Mouse (Mus musculus) gonadal fat pad, adult 2 months (tissue): ENCODE measurements at regions not wholly inside any gene's neighbourhood (a gene's known extent, or its start where the extent isn't known, plus 50 kb on each side); places are given as distances from the start of the nearest gene placed in this dataset.

Experiments
- DNase-seq: peaks from one replicate; pipeline ENCODE4 v3.0.0-alpha.2; 2012; ENCODE audit warnings: low read depth

GRCm38 (mm10) chr5:42364116-42364515 is 296.4 kb downstream of the Gm16223 start:
- no peak for DNase-seq

GRCm38 (mm10) chr5:42387959-42388358 is 320.2 kb downstream of the Gm16223 start:
- no peak for DNase-seq

GRCm38 (mm10) chr5:42396695-42397094 is 328.9 kb downstream of the Gm16223 start:
- no peak for DNase-seq

GRCm38 (mm10) chr5:42409981-42410380 is 342.2 kb downstream of the Gm16223 start:
- no peak for DNase-seq

- DNase-seq = no peak
Measured at GRCm38 (mm10) chr5:42412296-42412695, 344.5 kb downstream of the Gm16223 start.

DNA sequence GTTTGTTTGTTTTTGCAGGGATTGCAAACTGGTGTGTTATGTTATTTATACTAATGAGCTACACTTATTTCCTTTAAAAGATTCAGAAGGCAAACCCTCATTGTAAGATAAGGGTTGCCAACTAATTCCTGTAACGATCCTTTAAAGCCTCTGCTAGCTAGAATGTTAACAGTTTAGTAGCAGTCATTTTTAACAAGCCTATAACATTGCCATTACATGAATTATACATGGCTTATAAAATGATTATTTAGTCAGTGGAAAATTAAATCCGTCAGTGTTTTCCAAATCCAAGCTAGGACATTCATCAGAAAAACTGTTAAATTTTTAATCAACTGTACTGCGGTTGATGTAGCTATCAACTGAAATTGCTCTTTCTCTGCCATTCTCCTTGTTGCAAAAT is 358.1 kb downstream of the Gm16223 start:
- no peak for DNase-seq

- no peak for DNase-seq
Measured at GRCm38 (mm10) chr5:42433147-42433546, 365.4 kb downstream of the Gm16223 start.

GRCm38 (mm10) chr5:42448644-42449043 is 380.9 kb downstream of the Gm16223 start:
- no peak for DNase-seq

- no peak for DNase-seq
Measured at GRCm38 (mm10) chr5:42449581-42449980, 381.8 kb downstream of the Gm16223 start.

DNA sequence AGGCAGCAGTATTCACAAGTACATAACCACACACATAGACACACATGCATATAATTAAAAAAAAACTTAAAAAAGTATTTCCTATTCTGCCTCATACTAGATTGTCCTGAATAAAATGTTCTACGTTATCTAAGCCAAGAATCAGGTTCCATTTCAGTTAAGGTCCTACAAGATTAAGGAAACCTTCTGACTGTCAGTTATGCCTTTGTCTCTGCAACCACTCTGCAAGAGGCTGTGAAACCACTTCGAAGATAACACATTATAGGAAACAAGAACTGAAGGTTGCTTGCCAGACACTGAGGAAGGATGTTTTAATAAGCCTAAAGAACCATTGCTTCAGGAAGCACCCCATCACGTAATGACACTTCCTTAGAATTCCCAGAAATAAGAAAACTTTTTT is 385.9 kb downstream of the Gm16223 start:
- no peak for DNase-seq

- DNase-seq = no peak
Measured at GRCm38 (mm10) chr5:42461195-42461594, 393.4 kb downstream of the Gm16223 start.

- no peak for DNase-seq
Measured at GRCm38 (mm10) chr5:42464814-42465213, 397.1 kb downstream of the Gm16223 start.

GRCm38 (mm10) chr5:42473493-42473892 is 405.7 kb downstream of the Gm16223 start:
- DNase-seq = no peak

GRCm38 (mm10) chr5:42502124-42502801 is 434.5 kb downstream of the Gm16223 start:
- DNase-seq = no peak

DNA sequence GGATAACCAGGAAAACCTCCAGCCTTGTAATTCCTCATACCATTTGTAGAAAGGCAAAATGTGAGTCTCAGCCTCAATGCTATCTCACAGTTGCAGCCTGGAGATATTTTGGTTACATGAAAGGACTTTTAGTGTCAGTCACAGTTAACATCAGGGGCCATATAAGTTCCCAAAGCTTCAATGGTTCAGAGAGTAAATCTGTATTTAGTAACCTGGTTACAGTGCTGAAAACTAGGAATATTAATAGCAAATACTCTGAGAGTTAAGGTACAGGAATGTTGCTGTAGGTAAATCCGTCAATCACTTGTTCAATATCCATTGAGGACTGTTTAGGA is 435.0 kb downstream of the Gm16223 start:
- no peak for DNase-seq

DNA sequence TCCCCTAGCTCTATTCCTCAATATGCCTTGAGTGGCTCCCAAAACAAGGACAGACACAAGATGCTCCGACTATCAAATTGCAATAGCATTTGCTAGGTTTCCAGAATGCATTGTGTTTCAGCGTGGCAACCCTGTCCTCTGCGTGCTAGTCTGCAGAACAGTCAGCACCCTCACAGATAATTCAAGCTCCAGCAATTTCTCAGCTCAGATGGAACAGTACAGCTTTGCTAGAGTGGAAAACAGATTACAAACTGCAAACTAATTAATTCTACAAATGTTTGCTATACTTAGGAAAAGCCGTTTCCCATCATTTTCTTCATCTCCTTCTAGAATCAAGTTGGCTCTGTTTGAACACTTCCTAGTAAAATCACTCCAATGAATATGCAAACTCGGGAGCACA is 441.4 kb downstream of the Gm16223 start:
- DNase-seq = no peak

DNA sequence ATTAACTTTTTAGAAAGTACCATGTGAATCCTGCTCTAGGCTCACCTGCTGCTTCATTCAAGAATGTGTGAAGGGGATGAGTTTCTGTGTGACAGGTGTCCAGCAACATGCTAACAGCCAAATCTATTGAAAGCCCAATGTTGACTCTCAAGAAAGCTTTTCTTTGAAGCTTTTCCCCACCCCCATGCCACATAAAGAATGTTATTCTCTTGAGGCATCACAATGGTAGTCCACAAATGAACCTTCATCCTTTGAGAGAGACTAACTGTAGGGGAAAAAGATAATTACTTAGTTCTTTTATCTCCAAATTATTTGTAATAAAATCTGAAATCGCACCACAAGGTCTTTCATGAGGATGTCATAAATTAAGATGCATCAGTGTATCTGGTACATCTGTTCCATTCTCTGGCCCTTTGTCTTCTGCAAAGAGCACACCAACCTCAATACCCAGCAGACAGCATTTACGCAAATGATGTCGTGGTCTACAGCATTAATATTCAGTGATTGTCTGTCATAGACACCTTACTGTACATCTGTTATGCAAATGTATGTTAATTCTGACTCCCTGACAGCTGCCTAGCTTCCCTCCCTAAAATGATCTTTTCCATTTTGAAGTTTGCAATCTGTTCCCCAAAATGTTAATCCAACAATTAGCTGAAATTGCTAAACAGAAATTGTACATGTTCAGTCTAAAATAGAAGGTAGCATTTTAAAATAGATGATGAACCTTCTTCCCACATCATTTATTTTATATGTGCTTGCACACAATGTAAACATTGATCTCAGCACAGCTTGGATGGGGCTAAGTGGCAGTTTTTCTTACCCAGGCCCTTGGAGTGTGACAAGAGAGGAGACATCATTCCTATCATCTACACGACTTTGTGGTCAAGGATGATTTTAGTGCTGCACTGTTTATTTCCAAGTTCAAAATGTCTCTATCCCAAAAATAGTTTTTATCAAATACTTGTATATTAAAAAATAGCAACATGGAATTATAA is 455.7 kb downstream of the Gm16223 start:
- no peak for DNase-seq

DNA sequence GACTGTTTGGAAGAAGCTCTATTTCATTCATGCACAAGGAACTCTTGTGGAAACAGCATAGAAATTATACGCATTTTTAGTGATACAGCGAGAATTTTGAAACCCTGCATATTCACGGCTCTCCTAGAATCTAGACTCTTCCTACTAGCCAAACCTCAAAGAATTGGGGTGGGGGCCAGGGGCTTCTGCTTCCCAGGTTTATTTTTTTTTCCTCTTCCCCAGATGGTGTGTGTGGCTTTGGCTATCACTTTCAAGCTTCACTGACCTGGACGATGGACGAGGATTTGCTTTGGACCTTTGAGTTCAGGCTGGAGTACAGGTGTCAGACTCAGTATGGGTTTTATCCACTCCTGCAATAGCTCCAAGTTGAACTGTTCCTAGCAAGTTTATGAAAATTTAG is 457.7 kb downstream of the Gm16223 start:
- no peak for DNase-seq

DNA sequence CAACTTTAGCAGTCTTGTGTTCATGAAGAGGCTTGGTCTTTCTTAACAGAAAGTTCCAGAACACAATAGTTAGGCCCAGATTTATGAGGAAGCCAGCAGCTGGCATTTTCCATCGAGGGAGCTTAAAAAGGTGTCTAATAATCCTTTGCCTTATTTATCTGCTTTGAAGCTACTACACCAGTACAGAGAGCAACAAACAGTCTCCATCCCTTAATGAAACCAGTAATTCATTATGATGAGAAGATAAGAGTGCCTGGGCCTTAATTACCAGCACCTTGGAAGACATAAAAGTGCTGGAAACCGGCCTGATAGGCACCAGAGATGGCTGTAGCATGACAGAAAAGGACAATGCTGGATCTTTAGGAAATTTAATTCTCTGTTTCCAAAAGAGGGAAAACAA is 492.8 kb downstream of the Gm16223 start:
- no peak for DNase-seq

- DNase-seq = no peak
Measured at GRCm38 (mm10) chr5:42563406-42563805, 495.6 kb downstream of the Gm16223 start.

GRCm38 (mm10) chr5:42575971-42576370 is 508.2 kb downstream of the Gm16223 start:
- no peak for DNase-seq

DNA sequence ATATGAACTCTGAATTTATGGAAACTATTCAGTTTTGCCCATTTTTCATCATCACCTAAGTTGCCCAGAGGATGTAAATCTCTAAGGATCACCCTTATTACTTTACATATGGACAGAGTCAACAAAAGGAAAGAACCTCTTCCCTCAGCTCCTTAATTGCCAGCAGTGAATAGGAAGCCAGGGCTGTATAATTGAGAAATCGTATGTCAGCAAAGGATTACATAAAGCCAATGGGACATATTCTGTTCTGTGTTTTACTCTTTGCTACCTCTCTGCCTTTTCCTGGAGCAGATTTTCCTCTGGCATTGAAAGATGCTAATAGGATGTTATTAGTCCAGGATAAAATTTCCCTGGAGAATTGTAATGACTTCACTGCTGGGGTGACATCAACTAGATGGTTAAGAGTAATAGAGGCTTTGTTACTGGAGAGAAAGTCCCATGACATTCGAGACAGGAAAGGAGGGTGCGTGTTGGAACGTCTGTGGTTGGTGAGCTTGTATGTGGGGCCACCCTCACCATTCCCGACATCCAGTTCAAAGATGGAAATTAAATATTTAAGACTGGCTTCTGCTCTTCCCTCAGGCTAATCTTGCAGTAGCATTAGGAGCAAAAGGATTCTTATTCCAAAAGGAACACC is 510.6 kb downstream of the Gm16223 start:
- DNase-seq = no peak

DNA sequence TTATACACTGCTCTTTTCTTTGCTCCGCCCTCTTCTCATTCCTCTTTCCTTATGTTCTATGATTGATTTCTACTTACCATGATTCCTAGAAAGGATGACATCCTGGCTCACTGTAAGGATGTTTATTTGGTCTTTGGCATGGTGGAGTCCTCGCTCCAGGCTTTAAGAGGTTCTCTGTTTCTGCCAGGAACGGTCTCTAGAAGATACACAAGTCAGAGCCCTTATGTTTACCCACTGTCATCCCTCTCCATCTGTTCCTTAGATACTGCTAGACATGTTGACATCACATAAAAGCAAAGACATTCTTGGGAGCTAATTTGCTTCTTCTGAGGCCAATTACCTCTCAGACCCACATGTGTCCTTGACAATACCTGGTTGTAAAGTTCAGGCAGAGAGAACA is 552.9 kb downstream of the Gm16223 start:
- DNase-seq = no peak
